Mouse (Mus musculus) urinary bladder, adult 18-20 months (tissue): Measurements from ENCODE around the gene Fgfr2.
"Not testable (repeated sequence)": the region's sequence is repeated elsewhere in the genome, so short reads cannot be mapped to it uniquely, and the experiment has no call there.

Experiments used
- DNase-seq, 2 experiments: peaks; one replicate each; pipeline ENCODE4 v3.0.0; 2022; ENCODE audit warnings: low spot score in 2 of 2, mixed read lengths in 2 of 2

The Fgfr2 gene

GRCm38 (mm10) chr7:132458493-132458892 is 664.7 kb downstream of the Fgfr2 start:
- DNase-seq, result no peak

- DNase-seq, result no peak
Observed at GRCm38 (mm10) chr7:132455071-132455720, 668.0 kb downstream of the Fgfr2 start.

- no peak for DNase-seq
Observed at GRCm38 (mm10) chr7:132449891-132450735, 673.0 kb downstream of the Fgfr2 start.

- DNase-seq, result no peak
Observed at GRCm38 (mm10) chr7:132448511-132449154, 674.5 kb downstream of the Fgfr2 start.

- DNase-seq, result no peak
Observed at GRCm38 (mm10) chr7:132447558-132447957, 675.6 kb downstream of the Fgfr2 start.

GRCm38 (mm10) chr7:132446841-132447240 is 676.3 kb downstream of the Fgfr2 start:
- no peak for DNase-seq

GRCm38 (mm10) chr7:132444221-132444620 is 678.9 kb downstream of the Fgfr2 start:
- no peak for DNase-seq

GRCm38 (mm10) chr7:132443769-132444168 is 679.4 kb downstream of the Fgfr2 start:
- no peak for DNase-seq

GRCm38 (mm10) chr7:132443134-132443533 is 680.0 kb downstream of the Fgfr2 start:
- DNase-seq, result no peak

GRCm38 (mm10) chr7:132442133-132442763 is 680.9 kb downstream of the Fgfr2 start:
- not testable (repeated sequence) for DNase-seq

- no peak for DNase-seq
Observed at GRCm38 (mm10) chr7:132439916-132440315, 683.2 kb downstream of the Fgfr2 start.

- DNase-seq, result no peak
Observed at GRCm38 (mm10) chr7:132438060-132438459, 685.1 kb downstream of the Fgfr2 start.

- no peak for DNase-seq
Observed at GRCm38 (mm10) chr7:132437431-132437830, 685.7 kb downstream of the Fgfr2 start.

- no peak for DNase-seq
Observed at GRCm38 (mm10) chr7:132435486-132436055, 687.6 kb downstream of the Fgfr2 start.

- DNase-seq, result no peak
Observed at GRCm38 (mm10) chr7:132429324-132429723, 693.8 kb downstream of the Fgfr2 start.

GRCm38 (mm10) chr7:132428308-132428707 is 694.8 kb downstream of the Fgfr2 start:
- no peak for DNase-seq

- no peak for DNase-seq
Observed at GRCm38 (mm10) chr7:132426069-132426468, 697.1 kb downstream of the Fgfr2 start.

- DNase-seq, result no peak
Observed at GRCm38 (mm10) chr7:132425364-132425999, 697.7 kb downstream of the Fgfr2 start.

- DNase-seq, result no peak
Observed at GRCm38 (mm10) chr7:132423570-132423969, 699.6 kb downstream of the Fgfr2 start.

GRCm38 (mm10) chr7:132419378-132420255 is 703.5 kb downstream of the Fgfr2 start:
- no peak for DNase-seq
